Mouse (Mus musculus) kidney, postnatal 0 days (tissue): ENCODE results near the gene Brat1. TPM values are rescaled to one million over a fixed set of nuclear protein-coding genes. Genes with fewer than 3 reads are reported as not detected.
A peak's percentile ranks its signal among the peaks of the same experiment; 100 is the strongest.

ENCODE experiments used
- ATAC-seq: fragments of 200-750 bp; cut with Nextera tagmentation; replicated peaks from 2 replicates; pipeline ENCODE4 v1.8.0; 2017; ENCODE audit warnings: low read depth, moderate number of reproducible peaks, moderate TSS enrichment, moderate library complexity; ENCODE audit not compliant: low FRiP score
- DNase-seq: peaks from one replicate; pipeline ENCODE4 v3.0.0-alpha.2; 2016; ENCODE audit warnings: low spot score
- H3K27ac ChIP-seq: fragments of 300-500 bp; sonication (generic); 2 replicates; pipeline ENCODE4 v1.5.1; 2014; ENCODE audit warnings: mild to moderate bottlenecking
- H3K27me3 ChIP-seq: fragments of 300-500 bp; sonication (generic); 2 replicates; pipeline ENCODE4 v1.6.1; 2014; ENCODE audit warnings: low read length, mixed read lengths; ENCODE audit not compliant: insufficient read depth
- H3K36me3 ChIP-seq: fragments of 300-500 bp; sonication (generic); 2 replicates; pipeline ENCODE4 v1.6.1; 2014; ENCODE audit warnings: low read length, mixed read lengths; ENCODE audit not compliant: insufficient read depth
- H3K4me1 ChIP-seq: fragments of 300-500 bp; sonication (generic); replicated peaks from 2 replicates; pipeline ENCODE4 v1.6.1; 2014; ENCODE audit warnings: antibody characterized with exemption, low read length, mixed read lengths; ENCODE audit not compliant: insufficient read depth
- H3K4me2 ChIP-seq: fragments of 300-500 bp; sonication (generic); 2 replicates; pipeline ENCODE4 v1.6.1; 2014; ENCODE audit warnings: mild to moderate bottlenecking, low read length, moderate library complexity, mixed read lengths
- H3K4me3 ChIP-seq: fragments of 300-500 bp; sonication (generic); replicated peaks from 2 replicates; pipeline ENCODE4 v1.5.1; 2014; ENCODE audit warnings: low read depth, low read length
- H3K9ac ChIP-seq: fragments of 300-500 bp; sonication (generic); 2 replicates; pipeline ENCODE4 v1.6.1; 2014; ENCODE audit warnings: low read depth, low read length
- H3K9me3 ChIP-seq: fragments of 300-500 bp; sonication (generic); replicated peaks from 2 replicates; pipeline ENCODE4 v1.6.1; 2016; ENCODE audit warnings: low read length, inconsistent platforms, mixed read lengths
- CTCF ChIP-seq: IDR thresholded peaks from 2 replicates; pipeline ENCODE4 v1.5.1; 2016; ENCODE audit warnings: antibody characterized with exemption, low read depth, mild to moderate bottlenecking, moderate library complexity
- WGBS: fragments of 180-500 bp; shearing (Covaris S2); extraction: QIAGEN DNeasy Blood & Tissue Kit; methylation state at CpG from one replicate; pipeline ENCODE4 v1.1.7; 2014; 5-methylcytosine and 5-hydroxymethylcytosine counted together
- polyA plus RNA-seq: library from polyadenylated mRNA; unstranded; fragments of >200 nt; fragmentation: Nextera tagmentation; extraction: Ambion mirVana; gene quantifications from 2 replicates; pipeline ENCODE4 v1.2.1, GENCODE M21; 2015

Gene Brat1
- polyA plus RNA-seq, 1 experiment from 2014 or later, result 16.7 TPM

GRCm38 (mm10) chr5:140748425-140748824 lies 43.6 kb downstream of the Brat1 start:
- DNase-seq (no peak), ATAC-seq (peak; percentile 29; the same call in 1 of the 2 replicates)
- TF ChIP-seq CTCF, result no peak
- H3K4me1 ChIP-seq, result no peaks in the 10 kb centered on the region
- no peaks in the 10 kb centered on the region for H3K27me3 ChIP-seq
- 71% methylated on average over 10 of the region's 10 CpGs for WGBS
- no peak overlapping the region for H3K4me3 ChIP-seq
- H3K9me3 ChIP-seq, result no peaks in the 10 kb centered on the region
- no peaks in the 10 kb centered on the region for H3K36me3 ChIP-seq
- no peak overlapping the region for H3K9ac ChIP-seq
- H3K4me2 ChIP-seq, result no peak overlapping the region
- no peak overlapping the region for H3K27ac ChIP-seq

GRCm38 (mm10) chr5:140749062-140749875 lies 44.5 kb downstream of the Brat1 start:
- Histone ChIP-seq H3K4me1 (no peaks in the 10 kb centered on the region), H3K4me3 (peak overlapping the region; percentile 25), H3K27me3 (no peaks in the 10 kb centered on the region), H3K4me2 (peak overlapping the region; percentile 60), H3K27ac (peak overlapping the region; percentile 52; the same call in 1 of the 2 replicates), H3K36me3 (no peaks in the 10 kb centered on the region), H3K9ac (peak overlapping the region; percentile 46; the same call in 1 of the 2 replicates), H3K9me3 (no peaks in the 10 kb centered on the region)
- peak; percentile 91 for TF ChIP-seq CTCF
- WGBS, result 19% methylated on average over 12 of the region's 12 CpGs
- ATAC-seq, result peak; percentile 66
- DNase-seq, result peak; percentile 91

- no peak overlapping the region for H3K4me2 ChIP-seq
- no peak for DNase-seq
- 0% methylated on average over 1 of the region's 2 CpGs for WGBS
These were observed 46.1 kb downstream of the Brat1 start for GRCm38 (mm10) chr5:140750925-140751324.

GRCm38 (mm10) chr5:140752041-140752440 lies 47.2 kb downstream of the Brat1 start:
- H3K4me2 ChIP-seq, result no peak overlapping the region
- TF ChIP-seq CTCF, result no peak
- H3K36me3 ChIP-seq, result 0 out of 2 replicates have a peak, but pooled peaks cover 4% of the 10 kb centered on the region
- H3K4me3 ChIP-seq, result no peak overlapping the region
- no peaks in the 10 kb centered on the region for H3K4me1 ChIP-seq
- DNase-seq (no peak), ATAC-seq (no peak)
- H3K9ac ChIP-seq, result no peak overlapping the region
- H3K9me3 ChIP-seq, result no peaks in the 10 kb centered on the region
- 93% methylated on average over 15 of the region's 15 CpGs for WGBS
- H3K27ac ChIP-seq, result no peak overlapping the region
- no peaks in the 10 kb centered on the region for H3K27me3 ChIP-seq

More at GRCm38 (mm10) chr5:140750925-140751324, 46.1 kb downstream of the Brat1 start:
- no peak overlapping the region for H3K27ac ChIP-seq
- H3K9me3 ChIP-seq, result no peaks in the 10 kb centered on the region
- ATAC-seq, result no peak
- no peaks in the 10 kb centered on the region for H3K27me3 ChIP-seq
- no peaks in the 10 kb centered on the region for H3K4me1 ChIP-seq
- H3K9ac ChIP-seq, result no peak overlapping the region
- H3K4me3 ChIP-seq, result no peak overlapping the region
- 0 out of 2 replicates have a peak, but pooled peaks cover 4% of the 10 kb centered on the region for H3K36me3 ChIP-seq
- TF ChIP-seq CTCF, result peak; percentile 70

- no peaks in the 10 kb centered on the region for H3K27me3 ChIP-seq
- no peak overlapping the region for H3K4me3 ChIP-seq
- H3K27ac ChIP-seq, result no peak overlapping the region
- no peaks in the 10 kb centered on the region for H3K4me1 ChIP-seq
- ATAC-seq, result no peak
- 91% methylated on average over 3 of the region's 3 CpGs for WGBS
- no peak for DNase-seq
- H3K9ac ChIP-seq, result no peak overlapping the region
- H3K4me2 ChIP-seq, result no peak overlapping the region
- peak; percentile 55 for TF ChIP-seq CTCF
- H3K36me3 ChIP-seq, result peaks cover 5% of the 10 kb centered on the region; the same call in 1 of the 2 replicates
- H3K9me3 ChIP-seq, result no peaks in the 10 kb centered on the region
These were observed 47.8 kb downstream of the Brat1 start for GRCm38 (mm10) chr5:140752639-140753038.

- no peaks in the 10 kb centered on the region for H3K4me1 ChIP-seq
- no peak overlapping the region for H3K27ac ChIP-seq
- H3K36me3 ChIP-seq, result peaks cover 7% of the 10 kb centered on the region; the same call in 1 of the 2 replicates
- WGBS, result 63% methylated on average over 5 of the region's 5 CpGs
- no peak overlapping the region for H3K9ac ChIP-seq
- H3K4me2 ChIP-seq, result no peak overlapping the region
- H3K27me3 ChIP-seq, result no peaks in the 10 kb centered on the region
- H3K9me3 ChIP-seq, result no peaks in the 10 kb centered on the region
- TF ChIP-seq CTCF, result no peak
- H3K4me3 ChIP-seq, result no peak overlapping the region
- ATAC-seq (no peak), DNase-seq (no peak)
These were observed 48.4 kb downstream of the Brat1 start for GRCm38 (mm10) chr5:140753223-140753622.
